Mouse (Mus musculus): ENCODE measurements around the gene Mrpl52. TPM values are rescaled to one million over a fixed set of nuclear protein-coding genes. Genes with fewer than 3 reads are reported as not detected.
A peak's percentile ranks its signal among the peaks of the same experiment; 100 is the strongest.

The Mrpl52 gene
- 297 and 318 TPM in 2 replicates for polyA plus RNA-seq (2015; fragmentation: Nextera tagmentation; extraction: Ambion mirVana)

GRCm38 (mm10) chr14:54426689-54427398 is at the start of gene Mrpl52:
Gene Mrpl52 (plus strand): TSS chr14:54426909.
- DNase-seq (ENCODE audit: low spot score), result peak; percentile 85

GRCm38 (mm10) chr14:54377166-54377565 is 49.5 kb upstream of the Mrpl52 start:
- DNase-seq (ENCODE audit: low spot score), result no peak

- no peak for DNase-seq (ENCODE audit: low spot score)
Observed at GRCm38 (mm10) chr14:54379571-54379970, 47.1 kb upstream of the Mrpl52 start.

- DNase-seq (ENCODE audit: low spot score), result no peak
Observed at GRCm38 (mm10) chr14:54380616-54381015, 46.1 kb upstream of the Mrpl52 start.

GRCm38 (mm10) chr14:54381816-54382215 is 44.9 kb upstream of the Mrpl52 start:
- DNase-seq (ENCODE audit: low spot score), result no peak

GRCm38 (mm10) chr14:54382641-54383040 is 44.1 kb upstream of the Mrpl52 start:
- no peak for DNase-seq (ENCODE audit: low spot score)

- no peak for DNase-seq (ENCODE audit: low spot score)
Observed at GRCm38 (mm10) chr14:54383355-54383771, 43.3 kb upstream of the Mrpl52 start.

GRCm38 (mm10) chr14:54384396-54384795 is 42.3 kb upstream of the Mrpl52 start:
- no peak for DNase-seq (ENCODE audit: low spot score)

GRCm38 (mm10) chr14:54385968-54386618 is 40.6 kb upstream of the Mrpl52 start:
- DNase-seq (ENCODE audit: low spot score), result no peak

GRCm38 (mm10) chr14:54387546-54387945 is 39.2 kb upstream of the Mrpl52 start:
- no peak for DNase-seq (ENCODE audit: low spot score)

- no peak for DNase-seq (ENCODE audit: low spot score)
Observed at GRCm38 (mm10) chr14:54390843-54391242, 35.9 kb upstream of the Mrpl52 start.

GRCm38 (mm10) chr14:54393794-54394193 is 32.9 kb upstream of the Mrpl52 start:
- no peak for DNase-seq (ENCODE audit: low spot score)

GRCm38 (mm10) chr14:54394309-54394708 is 32.4 kb upstream of the Mrpl52 start:
- no peak for DNase-seq (ENCODE audit: low spot score)

- DNase-seq (ENCODE audit: low spot score), result no peak
Observed at GRCm38 (mm10) chr14:54396685-54397084, 30.0 kb upstream of the Mrpl52 start.

GRCm38 (mm10) chr14:54397872-54398527 is 28.7 kb upstream of the Mrpl52 start:
- DNase-seq (ENCODE audit: low spot score), result no peak

GRCm38 (mm10) chr14:54398528-54398916 is 28.2 kb upstream of the Mrpl52 start:
- DNase-seq (ENCODE audit: low spot score), result no peak

GRCm38 (mm10) chr14:54398921-54399382 is 27.8 kb upstream of the Mrpl52 start:
- no peak for DNase-seq (ENCODE audit: low spot score)

GRCm38 (mm10) chr14:54401723-54402122 is 25.0 kb upstream of the Mrpl52 start:
- DNase-seq (ENCODE audit: low spot score), result no peak

GRCm38 (mm10) chr14:54408336-54409056 is 18.2 kb upstream of the Mrpl52 start:
- DNase-seq (ENCODE audit: low spot score), result no peak

- DNase-seq (ENCODE audit: low spot score), result no peak
Observed at GRCm38 (mm10) chr14:54409057-54409645, 17.6 kb upstream of the Mrpl52 start.
